Mouse (Mus musculus) adrenal gland, postnatal 14 days (tissue): ENCODE data around the gene Ninj1. TPM values are rescaled to one million over a fixed set of nuclear protein-coding genes. Genes with fewer than 3 reads are reported as not detected.

ENCODE experiments used
- DNase-seq: peaks from one replicate; pipeline ENCODE4 v3.0.0; 2021; ENCODE audit warnings: mixed read lengths
- total RNA-seq: library from RNA; stranded (reverse); gene quantifications from 2 replicates; pipeline ENCODE4 v1.2.3, GENCODE M21; 2021

The Ninj1 gene
- total RNA-seq, 1 experiment from 2014 or later = 83.7 TPM

DNA sequence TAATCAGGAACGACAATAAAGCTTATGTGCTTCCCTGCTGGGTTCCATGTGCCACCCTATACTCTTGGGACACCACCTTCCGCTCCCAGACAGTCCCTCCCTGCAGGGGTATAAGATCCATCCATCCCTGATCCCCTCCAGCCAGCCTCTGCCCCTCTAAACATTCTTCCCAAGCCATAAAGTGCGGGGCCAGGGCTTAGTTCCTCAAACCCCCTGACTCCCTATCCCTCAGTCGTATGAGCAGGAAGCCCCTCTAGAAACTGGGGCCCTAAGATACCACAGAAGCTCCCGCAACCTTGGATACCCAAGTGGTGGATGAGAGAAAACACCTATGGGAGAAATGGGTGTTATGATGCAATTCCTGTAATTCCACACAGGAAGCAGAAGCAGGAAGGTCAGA, 8.9 kb downstream of the Ninj1 start:
- no peak for DNase-seq

DNA sequence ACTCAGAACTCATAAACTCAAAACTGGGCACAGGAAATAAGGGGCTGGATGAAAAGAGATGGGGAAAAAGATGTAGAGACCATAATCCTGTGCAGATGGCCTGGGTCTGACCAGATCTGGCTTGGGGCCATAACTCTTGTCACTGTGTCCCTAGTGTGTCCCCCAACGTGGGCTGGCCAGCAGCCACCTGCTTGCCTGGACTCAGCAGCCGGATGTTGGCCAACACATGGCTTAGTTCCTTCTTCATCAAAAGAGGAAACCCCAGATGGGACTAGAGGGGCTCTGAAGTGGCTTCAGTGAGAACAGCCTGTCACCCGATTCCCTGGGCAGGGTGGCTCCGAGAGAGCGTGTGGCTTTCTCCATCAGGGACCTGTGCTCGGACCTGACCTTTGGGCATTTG, 9.5 kb downstream of the Ninj1 start:
- peak; percentile 40 for DNase-seq

DNA sequence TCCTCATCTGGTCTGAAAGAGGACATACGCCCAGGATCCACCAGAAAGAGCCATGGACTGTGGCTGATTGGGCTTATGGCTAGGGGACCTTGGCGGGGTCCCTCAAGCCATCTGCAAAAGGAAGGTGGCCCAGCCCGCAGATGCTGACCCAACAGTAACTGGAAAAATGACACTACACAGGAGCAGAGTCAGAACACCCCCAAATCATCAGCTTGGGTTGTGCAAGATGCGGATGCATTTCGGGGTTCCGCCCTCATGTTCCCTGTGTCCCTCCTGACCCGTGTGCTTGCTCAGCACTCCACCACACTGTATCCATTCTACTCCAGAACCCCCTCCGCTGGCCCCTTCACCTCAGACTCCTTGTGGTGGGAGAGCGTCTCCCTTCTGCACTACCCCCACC, 11.4 kb downstream of the Ninj1 start:
- DNase-seq = no peak

DNA sequence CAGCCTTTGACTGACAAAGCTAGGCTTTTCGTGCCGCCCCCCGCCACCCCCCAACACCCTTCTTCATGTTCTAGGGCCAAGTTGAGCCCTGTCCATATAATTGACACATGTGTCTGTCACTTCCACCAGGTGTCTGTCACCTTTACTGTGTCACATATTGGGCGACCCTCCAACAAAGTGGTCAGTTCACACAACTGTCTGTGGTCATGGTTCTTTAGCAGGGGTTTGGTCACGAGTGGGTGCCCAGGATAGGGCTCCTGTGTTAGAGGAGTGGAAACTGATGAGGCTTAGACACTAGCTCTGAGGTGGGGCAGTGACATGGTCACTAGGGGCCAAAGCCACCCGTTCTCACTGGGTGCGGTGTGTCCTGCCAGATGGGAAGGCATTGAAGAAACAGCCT, 12.6 kb downstream of the Ninj1 start:
- DNase-seq = no peak

DNA sequence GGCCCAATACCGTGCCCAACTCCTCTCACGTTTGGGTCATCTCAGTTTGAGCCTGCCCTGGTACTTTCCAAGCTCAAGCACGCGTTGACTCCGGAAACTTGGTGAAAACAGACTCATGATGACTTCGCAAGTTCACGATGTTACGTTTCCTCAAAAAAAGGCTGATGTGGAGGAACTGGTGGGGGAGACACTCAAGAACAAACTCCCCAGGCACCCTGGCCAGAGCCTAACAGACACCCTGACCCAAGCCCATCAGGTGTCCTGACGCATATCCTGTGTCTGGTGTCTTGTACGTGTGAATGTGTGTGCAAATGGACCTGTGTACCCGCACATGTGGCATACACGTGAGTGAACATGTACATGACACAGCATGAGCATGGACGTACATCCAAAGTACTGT, 13.4 kb downstream of the Ninj1 start:
- DNase-seq = no peak

DNA sequence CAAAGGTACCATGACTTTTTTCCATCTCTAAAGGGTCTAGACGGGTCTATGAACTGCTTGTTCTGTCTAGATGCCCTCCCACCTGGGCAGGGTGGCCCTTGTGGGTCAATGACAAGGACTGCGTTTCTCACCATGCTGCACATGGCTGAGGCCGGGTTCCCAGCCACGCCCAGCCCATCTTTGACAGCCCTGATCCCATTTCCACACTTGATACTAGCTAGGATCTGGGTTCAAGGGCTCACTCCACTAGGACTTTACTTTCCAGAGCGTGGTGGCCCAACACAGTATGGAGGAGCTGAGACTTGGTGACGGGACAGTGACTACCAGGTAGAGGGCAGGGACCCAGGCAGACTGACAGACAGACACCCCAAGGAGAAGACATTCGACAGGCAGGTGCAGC, 15.3 kb downstream of the Ninj1 start:
- DNase-seq = no peak

DNA sequence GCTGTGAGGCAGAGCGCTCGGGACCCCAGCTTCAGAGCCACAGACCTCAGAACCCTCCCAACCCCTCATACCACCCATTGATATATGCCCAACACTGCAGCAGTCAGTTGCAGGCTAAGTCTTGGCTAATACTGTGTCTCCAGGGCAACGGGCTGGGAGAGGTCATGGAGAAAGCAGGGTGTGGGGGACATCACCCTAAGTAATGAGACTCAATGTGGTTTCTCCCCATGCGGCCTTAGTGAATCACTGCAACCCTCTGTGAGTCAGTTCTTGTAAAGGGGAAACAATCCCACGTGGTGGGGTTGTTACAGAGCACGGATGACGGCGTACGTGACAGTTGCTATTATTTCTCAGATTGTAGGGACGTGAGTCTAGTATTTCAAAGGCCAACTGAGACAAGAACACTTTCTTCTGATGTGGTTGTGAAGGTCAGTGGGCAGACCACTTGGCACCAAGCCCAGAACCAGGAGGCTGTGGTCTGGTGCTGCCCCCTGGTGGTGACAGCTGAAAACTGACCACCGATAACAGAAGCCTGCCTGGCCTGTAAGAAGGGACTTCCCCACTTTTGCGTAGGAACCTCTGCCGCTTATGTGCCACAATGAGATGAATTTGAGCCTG, 18.2 kb downstream of the Ninj1 start:
- DNase-seq = peak; percentile 95

DNA sequence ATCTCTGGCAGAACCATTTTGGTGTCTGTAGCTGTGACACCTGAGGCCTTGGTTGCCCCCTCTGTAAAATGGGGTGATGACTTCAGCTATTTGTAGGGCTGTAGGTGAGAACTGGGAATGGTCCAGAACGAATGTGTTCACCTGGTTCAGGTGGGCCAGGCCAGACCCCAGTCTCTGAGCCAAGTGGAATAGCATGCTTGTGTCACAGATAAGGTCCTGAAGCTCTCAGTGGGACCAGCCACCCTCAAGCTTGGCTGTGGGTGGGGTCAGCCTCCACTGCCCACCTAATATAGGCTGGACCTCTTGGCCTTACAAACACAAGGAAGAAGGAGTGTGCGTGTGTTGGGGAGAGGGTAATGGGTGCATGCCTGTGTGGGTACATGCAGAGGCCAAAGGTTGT, 19.1 kb downstream of the Ninj1 start:
- no peak for DNase-seq

DNA sequence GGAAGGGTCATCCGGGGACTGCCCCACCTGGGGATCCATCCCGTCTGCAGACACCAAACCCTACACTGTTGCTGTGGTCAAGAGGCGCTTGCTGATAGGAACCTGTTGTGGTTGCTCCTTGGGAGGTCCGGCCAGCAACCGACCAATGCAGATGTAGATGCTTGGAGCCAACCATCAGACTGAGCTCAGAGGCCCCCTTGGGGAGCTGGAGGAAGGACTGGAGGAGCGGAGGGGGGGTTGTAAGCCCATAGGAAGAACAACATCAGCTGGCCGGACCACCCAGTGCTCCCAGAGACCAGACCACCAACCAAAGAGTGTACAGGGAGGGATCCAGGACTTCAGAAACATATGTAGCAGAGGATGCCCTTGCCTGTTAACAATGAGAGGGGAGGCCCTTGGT, 22.0 kb downstream of the Ninj1 start:
- DNase-seq = no peak

DNA sequence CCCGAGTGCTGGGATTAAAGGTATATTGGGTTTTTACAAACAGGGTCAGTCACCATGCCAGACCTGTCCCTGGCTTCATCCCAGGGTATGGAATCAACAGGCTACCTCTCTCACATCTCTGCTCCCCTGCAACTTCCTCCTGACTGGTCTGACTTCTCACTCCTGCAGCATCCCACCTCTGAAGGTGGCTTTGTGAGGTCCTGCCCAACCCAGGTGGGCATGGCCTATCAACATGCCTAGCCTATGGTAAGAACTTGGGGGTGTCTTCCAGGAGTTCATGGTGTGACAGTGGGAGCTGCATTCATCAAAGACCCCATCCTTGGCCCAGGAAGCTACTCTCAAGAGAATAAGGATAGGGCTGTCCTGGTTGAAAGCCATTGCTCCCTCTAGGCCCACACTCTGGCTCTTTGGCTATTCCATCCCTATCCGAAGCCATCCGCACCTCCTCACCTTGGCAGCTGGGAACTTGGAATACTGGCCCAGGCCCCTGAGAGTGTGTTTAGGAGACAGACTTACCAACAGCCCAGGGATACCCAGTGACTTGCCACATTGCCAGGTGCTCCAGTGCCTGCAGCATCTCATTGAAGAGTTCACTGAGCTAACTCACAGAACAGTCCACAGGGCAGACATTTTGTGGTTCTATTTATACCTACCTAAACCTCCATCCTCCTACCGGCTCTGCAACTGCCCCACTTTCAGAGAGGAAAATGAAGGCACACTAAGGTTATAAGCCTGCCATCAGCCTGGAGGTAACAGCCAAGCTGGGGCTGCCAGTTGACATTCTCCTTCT, 25.6 kb downstream of the Ninj1 start:
- DNase-seq = no peak

DNA sequence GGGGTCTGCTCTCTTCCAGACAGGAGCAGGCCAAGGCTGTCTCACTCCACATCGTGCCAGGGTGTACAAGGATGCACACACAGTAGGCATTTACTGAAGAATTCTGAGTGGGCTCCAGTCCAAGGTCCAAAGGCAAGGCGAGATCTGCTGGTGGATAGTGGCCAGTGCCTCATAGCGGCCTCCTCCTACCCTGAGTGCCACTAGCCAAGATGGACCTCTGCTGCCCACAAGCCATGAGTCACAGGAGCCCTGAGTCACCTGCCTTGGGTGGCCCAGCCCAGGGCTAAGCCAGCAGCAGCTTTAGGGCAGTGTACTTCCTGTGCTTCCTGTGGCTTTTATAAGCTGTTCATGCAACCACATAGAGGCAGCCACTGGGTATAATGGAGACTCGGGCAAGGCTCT, 26.2 kb downstream of the Ninj1 start:
- peak; percentile 89 for DNase-seq

DNA sequence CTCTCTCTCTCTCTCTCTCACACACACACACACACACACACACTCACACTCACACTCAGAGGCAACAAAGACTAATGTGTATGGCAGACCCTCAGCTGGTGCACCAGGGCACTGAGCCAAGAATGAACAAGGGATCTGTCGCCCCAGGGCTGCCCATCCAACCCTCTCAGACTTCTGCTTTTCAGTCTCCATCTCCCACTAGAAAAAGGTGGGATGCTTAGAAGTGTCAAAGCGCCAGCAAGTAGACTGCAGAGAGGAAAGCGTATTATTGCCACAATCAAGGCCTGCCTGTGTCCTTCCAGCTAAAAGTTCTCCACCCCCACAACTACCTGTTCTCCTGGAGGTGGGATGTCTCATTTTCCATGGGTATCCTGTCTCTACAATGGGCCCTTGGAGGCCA, 27.2 kb downstream of the Ninj1 start:
- DNase-seq = no peak

DNA sequence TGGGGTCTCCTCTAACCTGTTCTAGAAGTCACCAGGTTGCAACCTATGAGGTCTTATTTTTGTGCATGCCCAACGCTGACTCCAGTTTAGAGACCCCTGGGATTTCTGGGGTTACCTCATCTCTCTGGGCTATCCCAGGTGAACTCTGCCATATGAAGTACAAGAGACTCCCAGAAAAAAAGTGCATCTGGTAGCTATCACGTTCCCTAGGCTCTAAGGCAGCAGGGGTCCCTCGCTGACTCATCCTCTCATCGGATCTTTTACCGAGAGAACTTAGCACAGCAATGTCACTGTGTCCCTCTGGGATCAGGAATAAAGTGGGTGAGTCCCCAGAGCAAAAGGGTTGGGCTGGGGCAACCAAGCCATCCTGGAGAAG, 27.8 kb downstream of the Ninj1 start:
- no peak for DNase-seq

DNA sequence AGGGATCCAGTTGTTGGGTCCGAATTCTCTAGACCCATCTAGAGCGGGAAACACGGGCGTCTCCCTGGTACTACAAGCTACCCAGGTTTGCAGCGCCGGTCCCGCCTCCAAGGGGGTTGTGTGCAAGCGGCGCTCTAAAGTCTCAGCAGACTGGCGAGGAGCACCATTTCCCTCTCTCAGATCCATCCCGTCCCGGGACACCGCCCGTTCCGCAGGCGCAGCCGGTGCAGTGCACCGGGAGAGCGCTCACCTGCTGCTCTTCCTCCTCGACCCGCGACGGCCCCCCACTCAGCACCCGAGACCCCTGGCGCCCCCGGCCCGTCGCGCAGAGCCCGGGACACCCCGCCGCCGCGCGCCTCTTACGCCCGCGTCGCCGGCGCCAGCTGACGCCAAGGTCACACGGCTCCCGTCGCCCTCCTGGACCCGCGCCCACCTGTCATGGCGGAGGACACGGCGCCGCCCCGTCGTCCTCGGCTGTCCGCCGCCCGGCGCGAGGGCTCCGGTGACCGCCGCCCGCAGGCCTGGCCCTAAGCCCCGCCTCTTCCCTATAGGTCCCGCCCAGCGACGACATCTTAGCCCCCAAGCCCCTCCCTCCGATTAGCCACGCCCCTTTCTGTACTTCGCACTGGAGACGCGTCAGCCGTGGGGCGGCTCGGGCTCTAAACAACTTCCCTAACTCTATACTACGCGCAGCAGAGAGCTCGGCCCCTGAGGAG, 28.4 kb downstream of the Ninj1 start, which contains the start of gene Card19:
Gene Card19 (minus strand): TSS at position 534 of the 716 bp plus-strand sequence.
- DNase-seq = peak; percentile 98

DNA sequence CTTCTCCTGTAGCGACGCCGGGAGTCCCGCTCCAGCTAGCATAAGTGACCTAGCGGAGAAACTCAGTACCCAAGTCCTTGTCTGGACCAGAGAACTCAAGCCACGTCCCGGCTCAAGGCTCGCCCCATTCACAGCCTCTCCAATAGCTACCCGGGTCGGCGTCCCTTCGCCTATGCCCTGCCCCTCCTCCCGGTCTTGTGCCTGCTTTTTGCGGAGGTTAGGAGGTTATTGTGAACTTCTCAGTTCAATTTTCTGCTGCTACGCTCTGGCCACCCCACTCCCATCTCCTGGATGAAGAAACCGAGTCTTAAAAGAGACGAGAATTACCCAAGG, 28.9 kb downstream of the Ninj1 start:
- DNase-seq = no peak

DNA sequence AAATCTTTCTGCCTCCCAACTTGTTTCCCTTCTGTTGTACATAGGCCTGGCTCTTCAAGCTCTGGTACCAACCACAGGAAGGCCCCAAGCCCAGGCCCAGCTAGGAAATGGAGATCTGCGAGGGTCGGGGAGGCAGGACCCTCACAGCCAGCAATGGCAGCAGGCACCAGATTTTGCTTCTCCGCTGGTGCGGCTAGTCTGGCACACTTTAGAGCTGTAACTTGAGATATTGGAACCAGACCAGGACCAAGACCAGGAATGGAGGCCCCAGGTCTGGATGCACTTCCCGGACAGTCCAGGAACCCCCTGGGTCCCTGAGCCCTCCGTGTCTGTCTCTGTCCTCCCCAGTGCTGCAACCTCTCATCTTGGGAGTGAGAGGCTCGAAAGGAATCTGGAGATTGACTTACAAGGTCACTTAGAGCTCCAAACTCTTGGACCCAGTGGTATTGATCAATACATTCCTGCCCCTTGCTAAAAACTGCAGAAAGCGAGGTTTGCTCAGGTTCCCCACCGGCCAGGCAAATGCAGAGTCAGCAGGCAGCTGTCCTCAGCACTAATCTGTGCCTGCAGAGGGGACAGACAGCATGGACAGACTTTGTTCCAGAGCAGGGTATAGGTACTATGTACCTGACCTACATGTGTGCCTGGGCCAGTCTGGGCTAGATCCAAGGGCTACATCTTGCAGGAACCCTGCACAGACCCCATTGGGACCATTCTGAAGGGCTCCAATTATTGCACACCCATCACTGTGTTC, 29.7 kb downstream of the Ninj1 start:
- peak; percentile 33 for DNase-seq

DNA sequence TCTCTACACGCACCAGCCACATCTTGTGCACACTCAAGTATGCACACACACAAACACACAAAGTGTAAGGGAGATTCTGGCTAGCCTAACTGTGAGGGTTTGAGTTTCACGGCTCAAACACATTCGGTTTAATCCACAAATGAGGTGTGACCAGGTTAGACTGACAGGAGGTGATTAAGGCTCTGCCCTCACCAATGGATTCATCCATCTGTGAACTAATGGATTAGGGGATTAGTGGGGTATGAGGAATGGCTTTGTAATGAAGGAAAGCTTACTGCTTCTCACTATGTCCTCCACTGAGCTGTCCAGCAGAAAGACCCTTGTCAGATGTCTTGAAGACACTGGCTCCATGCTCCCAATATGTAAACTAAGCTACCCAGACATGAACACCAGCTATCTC, 31.4 kb downstream of the Ninj1 start:
- DNase-seq = no peak

DNA sequence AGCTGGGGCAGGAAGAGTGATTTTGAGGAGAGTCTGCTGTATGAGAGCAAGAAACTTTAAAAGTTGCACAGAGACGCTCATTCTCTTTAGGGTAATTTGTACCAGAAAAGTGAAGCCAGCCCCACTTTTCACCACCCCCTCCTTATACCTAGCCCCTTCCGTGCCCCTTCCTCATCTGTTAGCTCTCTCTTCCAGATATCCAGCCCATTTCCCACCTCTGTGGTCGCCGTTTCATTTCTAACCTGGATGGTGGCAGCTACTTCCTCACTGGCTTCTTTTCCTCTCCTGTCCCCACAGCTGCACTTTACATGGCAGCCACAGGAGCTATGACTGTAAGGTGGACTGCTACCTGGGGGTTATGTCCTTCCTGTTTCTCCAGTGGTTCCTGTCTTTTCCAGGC, 32.1 kb downstream of the Ninj1 start:
- DNase-seq = no peak

DNA sequence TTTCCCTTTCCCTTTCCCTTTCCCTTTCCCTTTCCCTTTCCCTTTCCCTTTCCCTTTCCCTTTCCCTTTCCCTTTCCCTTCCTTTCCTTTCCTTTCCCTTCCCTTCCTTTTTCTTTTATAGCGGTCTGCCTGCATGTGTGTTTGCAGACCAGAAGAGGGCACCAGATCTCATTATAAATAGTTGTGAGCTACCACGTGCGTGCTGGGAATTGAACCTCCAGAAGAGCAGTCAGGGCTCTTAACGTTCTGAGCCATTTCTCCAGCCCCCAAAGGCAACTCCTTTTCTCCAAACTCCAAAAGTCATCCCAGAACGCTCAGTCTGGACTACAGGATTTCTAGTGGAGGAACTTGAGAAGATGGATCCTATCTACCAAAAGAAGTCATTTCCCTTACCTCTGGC, 33.6 kb downstream of the Ninj1 start:
- no peak for DNase-seq

DNA sequence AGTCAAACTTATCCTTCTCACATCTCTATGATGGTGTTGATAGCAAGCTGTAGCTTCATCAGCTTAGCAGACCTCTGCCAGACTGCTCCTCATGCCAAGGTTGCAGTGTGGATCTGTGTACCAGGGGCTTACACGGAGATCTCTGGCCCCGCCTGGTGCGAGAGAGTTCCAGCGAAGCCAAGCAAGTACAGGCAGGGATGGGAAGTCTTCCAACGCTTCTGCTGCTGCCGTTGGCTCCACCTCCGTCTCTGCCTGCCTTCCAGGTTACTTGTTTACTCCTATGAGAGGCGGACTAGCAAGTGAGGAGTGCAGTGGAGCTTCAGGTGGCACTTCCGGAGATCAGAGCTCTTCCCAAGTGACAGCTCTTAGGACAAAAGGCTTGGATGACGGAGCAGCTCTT, 37.0 kb downstream of the Ninj1 start:
- DNase-seq = no peak

DNA sequence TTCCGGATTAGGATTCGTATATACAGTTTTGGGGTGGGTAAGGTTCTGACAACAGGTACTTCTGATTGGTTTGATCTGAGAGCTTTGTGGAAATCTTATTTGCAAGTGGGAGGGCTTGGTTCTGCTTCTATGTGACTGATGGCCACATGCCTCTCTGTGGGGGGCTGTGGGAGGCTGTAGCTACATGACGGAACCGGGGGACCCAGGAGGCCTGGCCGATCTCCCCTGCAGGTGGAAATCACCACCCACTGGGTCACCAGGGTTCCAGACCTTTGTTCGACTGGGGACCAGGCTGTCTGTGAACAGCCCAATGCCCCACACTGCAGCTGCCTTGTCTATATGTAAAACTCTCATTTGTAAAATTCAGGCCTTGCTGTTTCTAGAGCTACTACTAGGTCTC, 37.4 kb downstream of the Ninj1 start:
- DNase-seq = no peak

DNA sequence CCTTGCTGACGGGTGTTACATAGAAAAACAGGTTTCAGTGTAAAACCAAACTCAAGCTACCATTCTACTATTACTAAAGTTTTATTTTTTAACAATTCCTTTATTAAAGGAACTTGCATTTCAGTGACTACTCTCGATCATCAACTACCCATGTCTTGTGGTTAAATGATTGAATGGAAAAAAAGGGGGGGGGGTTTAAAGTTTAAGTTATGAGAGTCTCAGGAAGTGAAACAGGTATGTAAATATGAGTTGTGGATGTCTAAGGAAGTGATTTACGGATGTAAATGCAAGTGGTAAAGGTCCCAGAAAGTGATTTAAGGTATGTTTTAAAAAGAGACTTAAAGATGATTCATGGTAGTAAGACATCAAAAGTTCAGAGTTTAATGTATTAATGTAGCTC, 37.9 kb downstream of the Ninj1 start:
- DNase-seq = no peak

DNA sequence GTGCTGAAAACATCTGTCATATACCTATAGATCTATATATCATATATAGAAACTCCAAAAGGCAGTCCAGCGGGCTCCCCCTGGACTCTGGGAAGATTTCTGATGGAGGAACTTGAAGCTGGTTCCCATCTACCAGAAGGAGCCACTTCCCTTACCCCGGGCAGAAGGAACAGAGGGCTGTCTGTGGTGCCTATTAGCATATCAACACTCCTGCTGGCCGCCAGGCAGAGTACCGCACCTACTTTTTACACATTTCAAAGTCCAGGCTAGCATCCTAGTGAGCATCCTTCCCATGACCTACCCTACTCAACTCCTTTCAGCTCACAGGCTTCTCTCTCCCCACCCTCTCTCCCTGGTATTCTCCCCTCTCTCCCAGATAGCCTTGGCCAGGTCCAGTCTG, 38.3 kb downstream of the Ninj1 start:
- DNase-seq = no peak
